Mouse (Mus musculus) gastrocnemius, postnatal 25 days (tissue): Measurements from ENCODE around the gene Jam2. TPM values are rescaled to one million over a fixed set of nuclear protein-coding genes. Genes with fewer than 3 reads are reported as not detected.

Source experiments
- DNase-seq: peaks from one replicate; pipeline ENCODE4 v3.0.0; 2022
- total RNA-seq, 2 experiments: library from RNA; stranded (reverse); gene quantifications; 1 replicate in 1 of 2; 2 replicates in 1 of 2; pipeline ENCODE4 v1.2.3; 2021

Jam2 gene
- total RNA-seq, 2 experiments from 2014 or later, result 13.5 to 18.1 TPM

- no peak for DNase-seq
Observed at GRCm38 (mm10) chr16:84838576-84838975, 64.7 kb downstream of the Jam2 start.

- no peak for DNase-seq
Observed at GRCm38 (mm10) chr16:84853492-84853891, 79.6 kb downstream of the Jam2 start.

DNA sequence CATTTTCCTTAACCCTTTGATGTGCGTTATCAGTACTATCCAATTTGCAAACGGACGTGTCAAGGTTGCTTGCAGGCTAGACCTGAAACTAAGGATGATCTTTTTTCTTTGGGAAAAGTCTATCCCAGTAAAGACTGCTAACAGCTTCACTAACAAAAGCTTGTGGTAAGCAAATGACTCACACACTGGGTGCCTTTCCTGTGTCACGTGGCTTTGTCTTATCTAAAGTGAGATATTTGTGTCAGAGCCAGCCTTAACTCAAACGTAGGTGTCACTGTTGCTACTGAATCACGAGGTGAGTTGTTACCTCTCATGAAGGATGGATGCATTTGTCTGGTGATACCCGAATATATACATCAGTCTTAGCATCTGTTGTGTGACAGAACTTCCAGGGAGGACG, 90.7 kb downstream of the Jam2 start:
- no peak for DNase-seq

GRCm38 (mm10) chr16:84873805-84874204, 99.9 kb downstream of the Jam2 start:
- DNase-seq, result no peak

- DNase-seq, result no peak
Observed at GRCm38 (mm10) chr16:84875012-84875717, 101.2 kb downstream of the Jam2 start.

Other genes with a start within 250 kb of the Jam2 start
- gene Mrpl39, start 38.4 kb upstream of the Jam2 start, total RNA-seq, result 10 to 100 TPM; 17.3 to 18.7 TPM
- gene Gabpa, start 60.8 kb downstream of the Jam2 start, total RNA-seq, result 10 to 100 TPM; 20.3 to 22.4 TPM
- 1,000 to 10,000 TPM; 1,096 to 1,119 TPM for gene Atp5j, start 61.5 kb downstream of the Jam2 start, total RNA-seq